Mouse (Mus musculus): ENCODE data around the gene Gm17387. TPM values are rescaled to one million over a fixed set of nuclear protein-coding genes. Genes with fewer than 3 reads are reported as not detected.

Gene Gm17387
- total and polyA plus RNA-seq, 2 experiments = not detected

DNA sequence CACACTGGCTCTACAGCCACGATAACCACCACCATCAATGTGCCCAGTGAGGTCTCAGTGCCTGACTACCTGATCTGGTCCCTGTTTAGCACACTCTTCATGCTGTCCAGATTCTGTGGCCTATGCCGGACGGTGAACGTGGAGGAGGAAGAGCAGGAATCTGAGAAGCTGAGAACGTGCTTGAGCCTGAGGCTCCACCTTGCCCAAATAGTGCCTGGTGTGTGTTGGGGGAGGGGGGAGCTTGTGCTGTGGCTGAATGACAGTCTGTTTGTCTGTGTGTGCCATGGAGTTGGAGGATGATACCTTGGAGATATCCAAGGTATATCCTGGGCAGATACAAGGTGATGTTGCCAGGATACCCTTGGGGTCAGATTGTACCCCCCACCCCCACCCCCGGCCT, 38.7 kb upstream of the Gm17387 start:
- Histone ChIP-seq H3K27me3 (ENCODE audit: control insufficient read depth, insufficient read depth, low read length) (no peaks in the 10 kb centered on the region), H3K9ac (ENCODE audit: low read depth, low read length) (no peak overlapping the region), H3K4me1 (ENCODE audit: control insufficient read depth, insufficient read depth, low read length) (peaks cover 2% of the 10 kb centered on the region; the same call in 1 of the 2 replicates), H3K36me3 (ENCODE audit: control insufficient read depth, insufficient read depth, low read length) (no peaks in the 10 kb centered on the region), H3K79me2 (ENCODE audit: control insufficient read depth, insufficient read depth, low read length) (no peaks in the 10 kb centered on the region), H3K27ac (replicated peaks; ENCODE audit: insufficient read depth, low read depth, low read length) (no peak overlapping the region), H3K4me3 (ENCODE audit: insufficient read depth, low read depth, low read length) (no peak overlapping the region)
- DNase-seq (ENCODE audit: extremely low read depth, low read depth, low spot score) = no peak
- TF ChIP-seq POLR2A (IDR thresholded peaks at IDR 0.05; ENCODE audit: extremely low read depth, insufficient read depth, low read length) (no peak), CTCF (IDR thresholded peaks at IDR 0.05; ENCODE audit: low read depth, low read length) (no peak)
- 84% methylated on average over 6 of the region's 6 CpGs for WGBS

DNA sequence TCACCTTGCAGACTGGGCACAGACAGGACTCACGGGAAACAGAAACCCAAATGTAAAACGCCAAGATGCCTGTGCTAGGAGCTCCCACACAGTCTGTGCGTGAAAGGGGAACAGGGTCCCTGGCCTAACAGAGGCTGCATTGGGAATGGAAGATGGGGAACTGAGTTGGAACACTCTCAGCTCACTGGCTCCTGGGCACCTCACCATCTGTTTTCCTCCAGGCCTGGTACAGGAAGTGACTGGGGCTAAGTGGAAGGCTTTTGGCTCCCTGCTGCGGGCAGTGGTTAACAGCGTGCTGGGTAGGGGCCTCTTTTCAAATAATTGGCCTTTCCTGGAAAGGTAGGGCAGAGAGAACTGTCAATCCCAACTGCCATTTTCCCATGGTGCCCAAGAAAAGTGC, 38.3 kb upstream of the Gm17387 start:
- Histone ChIP-seq H3K27me3 (ENCODE audit: control insufficient read depth, insufficient read depth, low read length) (no peaks in the 10 kb centered on the region), H3K36me3 (ENCODE audit: control insufficient read depth, insufficient read depth, low read length) (no peaks in the 10 kb centered on the region), H3K9ac (ENCODE audit: low read depth, low read length) (no peak overlapping the region), H3K4me3 (ENCODE audit: insufficient read depth, low read depth, low read length) (no peak overlapping the region), H3K79me2 (ENCODE audit: control insufficient read depth, insufficient read depth, low read length) (no peaks in the 10 kb centered on the region), H3K4me1 (ENCODE audit: control insufficient read depth, insufficient read depth, low read length) (peaks cover 2% of the 10 kb centered on the region; the same call in 1 of the 2 replicates), H3K27ac (replicated peaks; ENCODE audit: insufficient read depth, low read depth, low read length) (no peak overlapping the region)
- 85% methylated on average over 5 of the region's 5 CpGs for WGBS
- DNase-seq (ENCODE audit: extremely low read depth, low read depth, low spot score) = no peak
- TF ChIP-seq CTCF (IDR thresholded peaks at IDR 0.05; ENCODE audit: low read depth, low read length) (no peak), POLR2A (IDR thresholded peaks at IDR 0.05; ENCODE audit: extremely low read depth, insufficient read depth, low read length) (no peak)

DNA sequence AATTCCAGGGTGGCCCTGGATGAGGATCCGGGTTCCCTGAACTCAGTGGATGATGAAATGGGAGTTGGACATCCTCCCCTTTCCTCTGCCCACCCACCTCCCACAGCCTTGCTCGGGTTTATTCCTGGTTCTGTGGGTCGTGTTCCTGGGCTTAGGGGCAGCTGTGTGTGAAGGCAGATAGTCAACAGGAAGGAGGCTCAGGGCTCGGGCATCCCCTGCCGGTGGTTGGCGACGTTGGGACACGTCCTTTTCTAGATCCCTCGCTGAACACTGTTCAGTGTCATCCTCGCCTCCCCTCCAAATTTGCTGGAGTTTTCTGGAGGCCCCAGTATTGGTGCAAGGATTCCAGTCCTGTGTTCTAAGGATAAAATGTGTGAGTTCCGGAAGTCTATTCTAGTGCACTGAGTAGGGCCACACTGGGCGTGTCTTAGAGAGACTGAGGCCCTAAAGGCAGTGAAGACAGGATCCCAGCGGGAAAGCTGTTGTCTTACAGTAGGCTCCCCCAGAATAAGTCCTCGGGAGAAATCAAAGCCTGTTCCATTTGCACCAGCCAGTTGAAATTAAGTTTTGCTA, 37.7 kb upstream of the Gm17387 start:
- WGBS = 86% methylated on average over 14 of the region's 14 CpGs
- Histone ChIP-seq H3K9ac (ENCODE audit: low read depth, low read length) (no peak overlapping the region), H3K4me1 (ENCODE audit: control insufficient read depth, insufficient read depth, low read length) (peaks cover 2% of the 10 kb centered on the region; the same call in 1 of the 2 replicates), H3K79me2 (ENCODE audit: control insufficient read depth, insufficient read depth, low read length) (no peaks in the 10 kb centered on the region), H3K27ac (replicated peaks; ENCODE audit: insufficient read depth, low read depth, low read length) (no peak overlapping the region), H3K36me3 (ENCODE audit: control insufficient read depth, insufficient read depth, low read length) (no peaks in the 10 kb centered on the region), H3K4me3 (ENCODE audit: insufficient read depth, low read depth, low read length) (no peak overlapping the region), H3K27me3 (ENCODE audit: control insufficient read depth, insufficient read depth, low read length) (no peaks in the 10 kb centered on the region)
- peak; percentile 31; the same call in 1 of the 2 replicates for TF ChIP-seq CTCF (IDR thresholded peaks at IDR 0.05; ENCODE audit: low read depth, low read length)
- TF ChIP-seq POLR2A (IDR thresholded peaks at IDR 0.05; ENCODE audit: extremely low read depth, insufficient read depth, low read length) = no peak
- no peak for DNase-seq (ENCODE audit: extremely low read depth, low read depth, low spot score)

- no peak overlapping the region for H3K4me3 ChIP-seq (ENCODE audit: insufficient read depth, low read depth, low read length)
- DNase-seq (ENCODE audit: extremely low read depth, low read depth, low spot score) = peak; percentile 9
- no peaks in the 10 kb centered on the region for H3K79me2 ChIP-seq (ENCODE audit: control insufficient read depth, insufficient read depth, low read length)
- TF ChIP-seq POLR2A (IDR thresholded peaks at IDR 0.05; ENCODE audit: extremely low read depth, insufficient read depth, low read length) (no peak), CTCF (IDR thresholded peaks at IDR 0.05; ENCODE audit: low read depth, low read length) (no peak)
- 81% methylated on average over 1 of the region's 1 CpGs for WGBS
- no peak overlapping the region for H3K27ac ChIP-seq (replicated peaks; ENCODE audit: insufficient read depth, low read depth, low read length)
- H3K9ac ChIP-seq (ENCODE audit: low read depth, low read length) = no peak overlapping the region
- H3K27me3 ChIP-seq (ENCODE audit: control insufficient read depth, insufficient read depth, low read length) = no peaks in the 10 kb centered on the region
- 0 out of 2 replicates have a peak, but pooled peaks cover 2% of the 10 kb centered on the region for H3K4me1 ChIP-seq (ENCODE audit: control insufficient read depth, insufficient read depth, low read length)
- H3K36me3 ChIP-seq (ENCODE audit: control insufficient read depth, insufficient read depth, low read length) = no peaks in the 10 kb centered on the region
These were observed 31.1 kb upstream of the Gm17387 start for GRCm38 (mm10) chr7:140997817-140998216.

DNA sequence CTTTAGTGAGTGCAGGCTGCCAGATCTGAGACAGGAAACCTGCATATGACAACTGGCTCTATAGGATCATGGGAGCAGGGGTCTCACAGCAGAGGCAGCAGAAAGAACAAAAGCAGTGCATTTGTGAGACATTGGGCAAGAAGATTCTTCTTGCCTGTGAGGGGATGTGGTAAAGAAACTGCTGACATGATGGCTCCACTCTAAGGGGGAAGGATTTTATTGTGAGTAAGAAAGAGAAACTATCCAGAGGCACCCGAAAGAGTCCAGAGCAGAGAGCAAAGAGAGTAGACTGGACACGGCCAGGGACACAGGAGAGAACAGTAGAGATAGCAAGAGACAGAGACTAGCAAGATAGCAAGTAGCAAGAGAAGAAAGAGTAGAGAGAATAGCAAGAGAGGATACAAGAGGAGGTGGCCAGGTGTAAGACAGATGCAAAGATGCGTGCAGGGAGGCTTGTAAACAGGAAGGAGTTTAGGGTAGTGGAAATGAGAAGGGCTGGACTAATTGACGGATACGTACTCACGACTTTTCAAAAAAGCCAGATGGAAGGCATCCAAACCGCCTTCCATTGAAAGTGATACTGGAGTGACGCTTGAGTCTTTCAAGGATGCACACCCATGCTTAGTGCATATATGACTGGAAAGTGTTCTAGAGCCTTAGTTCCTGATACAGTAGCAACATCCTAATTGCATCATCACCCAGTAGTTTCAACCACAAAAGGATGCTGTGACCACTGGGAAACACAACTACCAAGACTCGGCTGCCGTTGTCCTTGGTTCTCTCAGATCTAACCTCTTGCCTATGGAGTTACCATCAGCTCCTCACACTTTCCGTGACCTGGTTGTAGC, 29.9 kb upstream of the Gm17387 start:
- no peaks in the 10 kb centered on the region for H3K27me3 ChIP-seq (ENCODE audit: control insufficient read depth, insufficient read depth, low read length)
- no peak overlapping the region for H3K27ac ChIP-seq (replicated peaks; ENCODE audit: insufficient read depth, low read depth, low read length)
- H3K36me3 ChIP-seq (ENCODE audit: control insufficient read depth, insufficient read depth, low read length) = no peaks in the 10 kb centered on the region
- H3K9ac ChIP-seq (ENCODE audit: low read depth, low read length) = no peak overlapping the region
- WGBS = 76% methylated on average over 11 of the region's 11 CpGs
- H3K79me2 ChIP-seq (ENCODE audit: control insufficient read depth, insufficient read depth, low read length) = no peaks in the 10 kb centered on the region
- H3K4me1 ChIP-seq (ENCODE audit: control insufficient read depth, insufficient read depth, low read length) = 0 out of 2 replicates have a peak, but pooled peaks cover 2% of the 10 kb centered on the region
- H3K4me3 ChIP-seq (ENCODE audit: insufficient read depth, low read depth, low read length) = no peak overlapping the region
- TF ChIP-seq POLR2A (IDR thresholded peaks at IDR 0.05; ENCODE audit: extremely low read depth, insufficient read depth, low read length) = no peak
- TF ChIP-seq CTCF (IDR thresholded peaks at IDR 0.05; ENCODE audit: low read depth, low read length) = no peak
- DNase-seq (ENCODE audit: extremely low read depth, low read depth, low spot score) = peak; percentile 21

Data from liver, adult 2 months (tissue).